Mouse (Mus musculus) T-cell, adult 66 days (primary cell): ENCODE measurements around the gene Hkdc1. TPM values are rescaled to one million over a fixed set of nuclear protein-coding genes. Genes with fewer than 3 reads are reported as not detected.

Experiments
- total RNA-seq, 2 experiments: library from RNA; stranded (reverse); gene quantifications; 3 replicates in 1 of 2; 4 replicates in 1 of 2; pipeline ENCODE4 v1.2.4; 2023

Hkdc1 gene
- not detected for total RNA-seq

GRCm38 (mm10) chr10:62422255-62422654, at the start of gene Hkdc1:
Hkdc1 (minus strand) TSS chr10:62422491.

GRCm38 (mm10) chr10:62449364-62450279, 27.3 kb upstream of the Hkdc1 start, which contains the start of the genes 4930507D05Rik and Supv3l1:
4930507D05Rik (plus strand) TSS chr10:62449489.
Supv3l1 (minus strand) TSS chr10:62449738.

GRCm38 (mm10) chr10:62379808-62380207, 42.5 kb downstream of the Hkdc1 start, which contains the start of gene Hk1:
Hk1 (minus strand) TSS chr10:62379908.

Other genes starting within 250 kb of the Hkdc1 start
- gene Tspan15, start 191.2 kb downstream of the Hkdc1 start, total RNA-seq: 1 to 10 TPM; 1.5 to 3.3 TPM
- not detected for gene Tacr2, start 170.1 kb downstream of the Hkdc1 start, total RNA-seq
- 10 to 100 TPM; 76.7 to 83.6 TPM for gene Hk1, start 42.6 kb downstream of the Hkdc1 start, total RNA-seq
- gene 4930507D05Rik, start 27.0 kb upstream of the Hkdc1 start, total RNA-seq: 1 to 10 TPM in 1 of 2 experiments, not detected in 1; 1.5 TPM
- 10 to 100 TPM; 22.1 to 28.4 TPM for gene Supv3l1, start 27.2 kb upstream of the Hkdc1 start, total RNA-seq
- 10 to 100 TPM; 25.5 to 28.5 TPM for gene Vps26a, start 64.3 kb upstream of the Hkdc1 start, total RNA-seq
- 100 to 1,000 TPM; 358 to 378 TPM for gene Srgn, start 105.0 kb upstream of the Hkdc1 start, total RNA-seq
- 10 to 100 TPM; 16.8 to 19.9 TPM for gene Kif1bp, start 156.0 kb upstream of the Hkdc1 start, total RNA-seq
- gene Ddx21, start 179.8 kb upstream of the Hkdc1 start, total RNA-seq: 100 to 1,000 TPM; 145 to 150 TPM
- gene Ddx50, start 228.7 kb upstream of the Hkdc1 start, total RNA-seq: 100 to 1,000 TPM; 127 to 151 TPM